Mouse (Mus musculus): ENCODE results near the gene Olfr222. TPM values are rescaled to one million over a fixed set of nuclear protein-coding genes. Genes with fewer than 3 reads are reported as not detected.

The Olfr222 gene
- polyA plus RNA-seq, 1 experiment, result not detected

DNA sequence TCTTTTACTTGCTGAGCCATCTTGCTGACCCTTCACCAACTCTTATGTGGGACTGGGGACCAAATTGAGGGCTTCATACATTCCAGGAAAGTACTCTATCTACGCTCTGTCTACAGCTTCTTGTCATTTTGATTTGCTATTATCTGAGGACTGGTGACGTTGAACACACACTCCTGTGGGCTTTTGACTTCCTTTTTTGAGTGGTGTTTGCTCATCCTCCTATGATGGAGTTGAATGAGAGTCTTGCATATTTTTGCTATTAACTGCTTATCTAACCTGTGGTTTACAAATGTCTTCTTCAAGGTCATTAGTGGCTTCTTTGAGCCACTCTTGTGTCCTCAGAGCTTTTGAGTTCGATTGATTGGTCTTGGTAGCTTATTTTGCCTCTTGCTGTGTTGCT is 35.9 kb downstream of the Olfr222 start:
- DNase-seq (ENCODE audit: low read depth), result no peak
- TF ChIP-seq CTCF (IDR thresholded peaks at IDR 0.05; ENCODE audit: borderline replicate concordance, extremely low read depth, insufficient read depth, insufficient read length), result no peak
- no peak for TF ChIP-seq POLR2A (IDR thresholded peaks at IDR 0.05; ENCODE audit: borderline replicate concordance, extremely low read depth, insufficient read depth, insufficient read length, poor library complexity, severe bottlenecking)

DNA sequence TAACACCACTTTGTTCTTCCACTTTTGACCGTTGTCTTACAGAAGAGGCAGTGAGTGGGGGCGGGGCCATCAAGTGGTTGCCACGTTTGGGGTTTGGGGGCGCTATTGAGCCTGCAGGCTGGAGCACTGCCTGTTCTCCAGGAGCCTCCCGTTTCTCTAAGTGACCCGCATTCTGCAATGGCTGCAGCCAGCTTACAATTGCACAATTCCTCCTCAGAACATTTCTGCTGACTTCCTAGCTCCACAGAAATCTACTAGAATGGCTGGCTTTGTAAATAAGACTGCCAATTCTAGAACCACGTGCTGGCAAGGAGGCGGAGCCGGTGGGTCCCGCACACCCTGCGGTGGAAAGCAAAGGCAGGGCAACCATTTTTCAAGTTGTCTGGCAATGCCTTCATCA is 37.6 kb downstream of the Olfr222 start:
- DNase-seq (ENCODE audit: low read depth), result peak; percentile 35
- TF ChIP-seq CTCF (IDR thresholded peaks at IDR 0.05; ENCODE audit: borderline replicate concordance, extremely low read depth, insufficient read depth, insufficient read length) (peak; percentile 10; the same call in 1 of the 2 replicates), POLR2A (IDR thresholded peaks at IDR 0.05; ENCODE audit: borderline replicate concordance, extremely low read depth, insufficient read depth, insufficient read length, poor library complexity, severe bottlenecking) (no peak)

DNA sequence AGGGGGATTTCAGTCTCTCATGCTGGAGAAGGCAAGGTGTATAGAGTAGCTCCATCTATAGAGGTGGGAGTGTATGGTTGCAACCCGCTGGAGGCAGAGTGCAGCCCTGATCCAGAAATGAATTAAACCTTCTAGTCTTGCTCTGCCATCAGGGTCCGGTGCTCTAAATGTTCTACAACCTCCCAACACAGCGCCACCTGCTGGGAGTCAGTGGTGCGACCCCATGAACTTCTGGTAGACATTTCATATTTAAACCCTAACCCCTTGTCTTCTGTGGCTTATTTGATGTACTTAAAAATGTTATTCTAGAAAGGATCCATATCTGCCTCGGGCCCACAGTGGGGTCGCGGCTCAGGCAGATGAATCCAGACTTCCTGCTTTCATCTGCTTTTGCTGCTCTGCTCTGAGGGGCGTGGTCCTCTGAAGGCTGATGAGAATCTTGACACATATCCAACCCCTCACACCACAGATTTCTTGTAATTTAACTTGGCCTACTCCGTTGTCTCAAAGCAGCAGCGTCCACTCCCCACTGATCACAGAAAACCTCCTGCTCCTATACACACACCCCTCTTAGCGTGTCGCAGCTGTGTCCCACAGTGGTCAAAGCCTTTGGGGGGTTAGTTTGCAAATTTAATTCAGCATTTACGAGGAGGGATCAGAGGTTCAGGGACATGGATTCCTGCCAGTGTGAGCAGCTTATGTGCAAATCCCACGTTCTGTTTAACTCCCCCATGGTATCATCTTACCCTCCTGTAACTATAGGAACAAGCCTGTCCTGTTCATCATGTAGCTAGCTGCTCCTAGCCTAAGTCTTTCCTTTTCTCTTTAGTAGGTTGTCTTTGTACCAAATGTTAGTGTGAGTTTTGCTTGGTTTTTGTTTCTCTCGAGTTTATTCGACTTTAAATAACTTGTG is 38.6 kb downstream of the Olfr222 start:
- peak; percentile 65 for DNase-seq (ENCODE audit: low read depth)

DNA sequence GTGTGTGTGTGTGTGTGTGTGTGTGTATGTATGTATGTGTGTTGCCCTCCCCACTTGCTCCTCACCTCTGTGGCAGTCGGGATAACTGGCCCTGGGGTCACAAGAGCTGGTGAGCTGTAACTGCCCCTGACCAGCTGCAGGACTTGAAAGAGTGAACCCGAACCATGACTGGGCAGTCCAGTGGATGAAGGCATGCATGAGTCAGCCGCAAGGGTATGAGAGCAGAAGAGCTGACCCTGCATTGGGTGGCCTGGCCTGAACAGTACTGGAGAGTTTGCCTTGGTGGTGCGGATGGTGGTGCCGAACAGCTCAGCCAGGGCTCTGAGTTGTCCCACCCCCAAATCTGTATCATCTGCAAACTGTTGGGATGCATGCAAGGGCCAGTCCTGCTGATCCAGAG is 44.5 kb downstream of the Olfr222 start:
- no peak for TF ChIP-seq POLR2A (IDR thresholded peaks at IDR 0.05; ENCODE audit: borderline replicate concordance, extremely low read depth, insufficient read depth, insufficient read length, poor library complexity, severe bottlenecking)
- TF ChIP-seq CTCF (IDR thresholded peaks at IDR 0.05; ENCODE audit: borderline replicate concordance, extremely low read depth, insufficient read depth, insufficient read length), result no peak
- no peak for DNase-seq (ENCODE audit: low read depth)

More for the DNA sequence above, 38.6 kb downstream of the Olfr222 start:
- TF ChIP-seq CTCF (IDR thresholded peaks at IDR 0.05; ENCODE audit: borderline replicate concordance, extremely low read depth, insufficient read depth, insufficient read length), result peak; percentile 34; the same call in 1 of the 2 replicates
- no peak for TF ChIP-seq POLR2A (IDR thresholded peaks at IDR 0.05; ENCODE audit: borderline replicate concordance, extremely low read depth, insufficient read depth, insufficient read length, poor library complexity, severe bottlenecking)

- DNase-seq (ENCODE audit: low read depth), result peak; percentile 49
- no peak for TF ChIP-seq POLR2A (IDR thresholded peaks at IDR 0.05; ENCODE audit: borderline replicate concordance, extremely low read depth, insufficient read depth, insufficient read length, poor library complexity, severe bottlenecking)
- no peak for TF ChIP-seq CTCF (IDR thresholded peaks at IDR 0.05; ENCODE audit: borderline replicate concordance, extremely low read depth, insufficient read depth, insufficient read length)
These were observed 45.0 kb downstream of the Olfr222 start for GRCm38 (mm10) chr11:59530870-59531535.

DNA sequence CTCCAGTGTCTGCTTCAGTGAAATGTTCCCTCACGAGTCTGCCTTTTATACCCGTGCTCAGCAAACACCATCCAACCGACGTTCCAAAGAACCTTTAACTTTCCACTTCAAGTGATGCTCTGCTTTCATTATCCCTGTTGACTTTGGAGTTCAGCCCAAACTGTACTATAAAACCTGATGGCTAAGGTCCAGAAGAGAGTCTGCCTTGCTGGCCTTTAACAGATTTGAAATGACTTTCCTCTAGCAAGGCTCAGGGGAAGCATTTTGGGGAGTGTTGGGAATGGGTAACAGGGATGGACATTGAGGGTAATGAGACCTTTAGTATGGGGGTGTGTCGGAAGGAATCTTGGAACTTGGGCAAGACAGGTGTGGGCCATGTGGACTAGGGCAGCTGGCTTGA is 45.8 kb downstream of the Olfr222 start:
- no peak for TF ChIP-seq CTCF (IDR thresholded peaks at IDR 0.05; ENCODE audit: borderline replicate concordance, extremely low read depth, insufficient read depth, insufficient read length)
- no peak for TF ChIP-seq POLR2A (IDR thresholded peaks at IDR 0.05; ENCODE audit: borderline replicate concordance, extremely low read depth, insufficient read depth, insufficient read length, poor library complexity, severe bottlenecking)

DNA sequence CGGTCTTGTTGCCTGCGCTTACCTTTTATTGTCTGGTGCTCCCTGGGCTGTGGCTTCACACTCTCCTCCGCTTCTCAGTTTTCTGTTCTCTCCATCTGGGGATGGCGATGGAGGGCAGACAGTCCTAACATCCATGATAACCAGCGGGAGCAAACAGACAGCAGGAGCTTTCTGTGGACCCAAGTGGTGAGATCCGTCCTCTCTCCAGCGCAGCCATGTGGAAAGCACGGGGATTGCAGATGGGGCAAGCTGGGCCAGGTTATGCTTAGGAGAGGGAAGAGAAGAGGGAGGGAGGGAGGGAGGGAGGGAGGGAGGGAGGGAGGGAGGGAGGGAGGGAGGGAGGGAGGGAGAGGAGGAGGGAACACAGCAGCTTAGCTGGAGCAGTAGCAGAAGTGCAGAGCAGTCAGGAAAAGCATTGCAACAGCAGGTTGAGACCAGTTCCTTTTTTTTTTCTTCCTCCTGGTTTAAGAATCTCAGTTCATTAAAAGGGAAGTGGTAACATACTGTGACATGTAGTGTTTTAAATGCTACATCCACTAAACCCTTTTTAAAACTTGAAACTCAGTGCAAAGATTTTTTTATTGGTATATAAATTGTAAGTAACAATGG is 49.5 kb downstream of the Olfr222 start, which contains the start of gene Zkscan17:
Gene Zkscan17, minus strand, starts transcription at position 280 of the 609 bp plus-strand sequence.
- no peak for TF ChIP-seq POLR2A (IDR thresholded peaks at IDR 0.05; ENCODE audit: borderline replicate concordance, extremely low read depth, insufficient read depth, insufficient read length, poor library complexity, severe bottlenecking)
- TF ChIP-seq CTCF (IDR thresholded peaks at IDR 0.05; ENCODE audit: borderline replicate concordance, extremely low read depth, insufficient read depth, insufficient read length), result peak; percentile 37; the same call in 1 of the 2 replicates
- DNase-seq (ENCODE audit: low read depth), result peak; percentile 35

More for the DNA sequence above, 45.8 kb downstream of the Olfr222 start:
- DNase-seq (ENCODE audit: low read depth), result no peak

- TF ChIP-seq CTCF (IDR thresholded peaks at IDR 0.05; ENCODE audit: borderline replicate concordance, extremely low read depth, insufficient read depth, insufficient read length) (peak; percentile 74), POLR2A (IDR thresholded peaks at IDR 0.05; ENCODE audit: borderline replicate concordance, extremely low read depth, insufficient read depth, insufficient read length, poor library complexity, severe bottlenecking) (no peak)
- peak; percentile 87 for DNase-seq (ENCODE audit: low read depth)
These were observed 50.8 kb downstream of the Olfr222 start for GRCm38 (mm10) chr11:59525237-59525636.

DNA sequence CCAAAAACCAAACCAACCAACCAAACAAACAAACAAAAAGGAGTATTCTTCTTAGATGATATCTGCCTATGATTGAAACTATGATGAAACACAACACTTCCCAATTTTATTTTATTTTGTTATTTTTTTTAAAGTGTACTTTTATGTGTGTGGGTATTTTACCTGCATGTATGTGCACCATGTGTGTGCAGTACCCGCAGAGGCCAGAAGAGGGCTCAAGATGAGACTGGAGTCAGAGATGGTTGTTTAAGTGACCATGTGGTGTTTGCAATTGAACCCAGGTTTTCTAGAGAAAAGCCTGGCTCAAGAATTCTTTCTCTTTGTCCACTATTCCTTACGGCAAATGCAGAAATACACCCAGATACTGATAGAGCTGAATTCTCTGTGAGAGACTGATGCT is 51.9 kb downstream of the Olfr222 start:
- no peak for DNase-seq (ENCODE audit: low read depth)
- TF ChIP-seq CTCF (IDR thresholded peaks at IDR 0.05; ENCODE audit: borderline replicate concordance, extremely low read depth, insufficient read depth, insufficient read length) (peak; percentile 5; the same call in 1 of the 2 replicates), POLR2A (IDR thresholded peaks at IDR 0.05; ENCODE audit: borderline replicate concordance, extremely low read depth, insufficient read depth, insufficient read length, poor library complexity, severe bottlenecking) (no peak)

Other genes with a start within 250 kb of the Olfr222 start
- 0.08 and 0.28 TPM in 2 replicates for gene Prss38, start 200.6 kb downstream of the Olfr222 start, polyA plus RNA-seq (2012; rRNA removed)
- gene Jmjd4, start 126.2 kb downstream of the Olfr222 start, polyA plus RNA-seq (2012; rRNA removed), result 14.6 and 17.9 TPM in 2 replicates
- gene Snap47, start 125.0 kb downstream of the Olfr222 start, polyA plus RNA-seq (2012; rRNA removed), result 298 and 341 TPM in 2 replicates
- gene Zfp867, start 103.8 kb downstream of the Olfr222 start, polyA plus RNA-seq (2012; rRNA removed), result 6.9 and 7.0 TPM in 2 replicates
- 12.6 and 16.4 TPM in 2 replicates for gene Zkscan17, start 49.5 kb downstream of the Olfr222 start, polyA plus RNA-seq (2012; rRNA removed)
- gene Nlrp3, start 34.7 kb downstream of the Olfr222 start, polyA plus RNA-seq (2012; rRNA removed), result 0.24 and 0.33 TPM in 2 replicates
- gene Olfr223, start 17.1 kb upstream of the Olfr222 start, polyA plus RNA-seq (2012; rRNA removed), result not detected in 2 replicates
- gene Mprip, start 85.1 kb upstream of the Olfr222 start, polyA plus RNA-seq (2012; rRNA removed), result 100 and 146 TPM in 2 replicates
- gene Pld6, start 211.4 kb upstream of the Olfr222 start, polyA plus RNA-seq (2012; rRNA removed), result 4.3 and 6.1 TPM in 2 replicates
- 46.1 and 58.8 TPM in 2 replicates for gene Flcn, start 233.8 kb upstream of the Olfr222 start, polyA plus RNA-seq (2012; rRNA removed)

Measured in brain, embryonic 14.5 days (tissue).